Mouse (Mus musculus) splenic B cell, adult 2 months (primary cell): Measurements from ENCODE around the gene Hat1.

Experiments used
- DNase-seq: peaks from one replicate; pipeline ENCODE4 v3.0.0-alpha.2; 2011; ENCODE audit warnings: low read depth, low spot score
- H3K27me3 ChIP-seq: 2 replicates; pipeline ENCODE4 v1.6.1; 2012; ENCODE audit warnings: mild to moderate bottlenecking, low read length, moderate library complexity, mixed read lengths; ENCODE audit not compliant: control insufficient read depth, poor library complexity, insufficient read depth, severe bottlenecking
- H3K36me3 ChIP-seq: 2 replicates; pipeline ENCODE4 v1.6.1; 2012; ENCODE audit warnings: mild to moderate bottlenecking, low read length, moderate library complexity, mixed read lengths; ENCODE audit not compliant: control insufficient read depth, poor library complexity, insufficient read depth, severe bottlenecking

The Hat1 gene

DNA sequence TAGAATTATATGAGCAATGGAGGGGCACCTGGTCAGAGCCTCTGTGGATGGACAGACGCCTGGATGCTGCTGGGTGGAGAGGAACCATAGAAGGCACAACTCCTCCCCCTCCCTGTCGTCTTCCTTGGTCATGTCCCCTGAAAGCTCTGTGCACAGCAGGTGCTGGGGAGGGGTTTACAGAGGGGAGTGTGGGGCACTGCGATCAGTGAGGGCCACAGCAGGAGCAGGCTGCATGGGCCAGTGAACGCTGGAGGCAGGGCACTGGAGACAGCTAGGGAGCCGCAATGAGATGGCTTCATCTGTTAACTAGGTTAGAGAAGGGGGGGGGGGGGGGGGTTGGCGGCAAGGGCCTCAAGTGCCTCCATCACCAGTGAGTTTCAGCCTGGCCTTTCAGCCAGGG, 77.3 kb downstream of the Hat1 start:
- DNase-seq: no peak
- Histone ChIP-seq H3K27me3 (no peaks in the 10 kb centered on the region), H3K36me3 (no peaks in the 10 kb centered on the region)

DNA sequence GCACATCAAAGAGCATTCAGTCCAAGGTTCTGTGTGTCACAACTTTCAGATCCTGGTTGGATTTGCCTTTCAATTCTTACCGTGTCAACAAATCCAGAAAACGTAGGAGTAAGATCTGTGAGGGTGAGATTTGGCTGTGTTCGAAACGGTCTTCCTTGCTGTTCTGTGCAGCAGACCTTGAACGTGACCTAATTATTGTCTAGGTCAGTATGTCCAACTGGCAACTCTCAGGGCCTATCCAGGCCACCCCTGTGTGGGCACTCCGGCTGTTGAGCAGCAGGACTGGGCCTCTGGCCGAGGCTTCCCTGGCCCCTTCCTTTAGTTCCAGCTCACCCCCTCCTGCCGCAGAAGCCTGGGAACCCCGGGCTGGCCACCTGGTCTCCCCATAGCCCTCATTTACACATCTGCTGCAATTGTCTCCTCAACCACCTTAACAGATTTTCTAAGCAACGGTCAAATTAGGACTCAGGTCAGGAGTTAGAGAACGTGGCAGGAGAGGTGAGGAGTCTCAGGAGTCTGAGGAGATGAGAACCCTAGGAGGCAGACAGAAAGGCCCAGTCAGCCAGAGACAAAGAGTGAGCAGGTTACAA, 78.2 kb downstream of the Hat1 start:
- H3K36me3 ChIP-seq: no peaks in the 10 kb centered on the region
- no peaks in the 10 kb centered on the region for H3K27me3 ChIP-seq
- DNase-seq: no peak

DNA sequence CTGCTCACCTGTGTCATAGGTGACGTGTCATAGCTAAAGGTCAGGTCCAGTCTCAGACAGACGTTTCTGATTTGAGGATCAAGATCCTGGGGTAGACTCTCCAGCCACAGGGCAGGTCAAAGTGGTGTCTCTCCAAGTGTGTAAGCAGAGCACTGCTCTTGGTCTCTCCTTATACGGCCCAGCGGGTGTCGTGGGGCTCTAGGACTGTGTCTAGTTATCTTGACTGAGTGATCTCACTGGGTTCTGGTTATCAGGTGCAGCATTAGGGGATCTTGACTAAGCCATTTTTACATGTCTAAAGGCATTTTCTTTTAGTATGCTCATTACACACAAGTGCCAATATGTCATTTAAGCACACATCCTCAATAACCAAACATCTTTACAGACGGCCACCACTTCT, 82.3 kb downstream of the Hat1 start:
- DNase-seq: no peak
- Histone ChIP-seq H3K36me3 (no peaks in the 10 kb centered on the region), H3K27me3 (no peaks in the 10 kb centered on the region)

DNA sequence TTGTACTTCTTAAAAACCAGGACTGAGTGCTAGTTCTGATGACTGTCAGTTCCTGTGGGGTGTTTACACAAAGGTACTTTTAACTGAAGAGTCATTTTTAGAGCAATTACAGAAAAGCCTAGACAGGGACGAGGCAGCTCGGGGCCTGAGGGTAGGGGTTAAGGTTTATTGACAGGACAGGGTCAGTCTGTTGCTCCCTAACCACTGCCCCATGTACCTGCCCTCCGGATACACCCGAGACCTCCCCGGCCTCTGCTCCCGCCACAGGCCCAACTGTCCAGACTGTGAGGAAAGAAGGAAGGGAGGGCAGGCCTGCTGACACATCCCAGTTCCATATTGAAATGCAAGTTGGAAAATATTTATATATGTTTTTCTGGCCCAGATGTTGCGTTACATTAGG, 85.1 kb downstream of the Hat1 start:
- DNase-seq: no peak
- Histone ChIP-seq H3K27me3 (no peaks in the 10 kb centered on the region), H3K36me3 (no peaks in the 10 kb centered on the region)

DNA sequence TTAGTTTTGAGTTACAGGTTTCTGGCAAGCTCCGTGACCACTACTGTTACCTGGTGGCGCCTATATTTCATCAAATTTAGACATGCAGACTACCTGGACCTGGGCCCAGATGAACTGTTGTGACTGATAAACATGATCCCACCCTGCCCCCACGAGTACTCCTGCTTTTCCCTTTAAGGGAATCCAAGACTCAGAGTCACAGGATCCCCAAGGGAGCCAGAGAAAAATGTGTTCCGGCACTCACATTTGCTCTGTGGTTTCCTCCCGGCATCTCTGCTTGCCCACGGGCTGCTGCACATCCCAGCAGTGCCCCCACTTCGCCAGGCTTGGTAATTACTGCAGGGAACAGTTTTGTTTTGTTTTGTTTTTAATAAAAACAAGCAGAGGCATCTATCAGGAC, 85.6 kb downstream of the Hat1 start:
- no peaks in the 10 kb centered on the region for H3K27me3 ChIP-seq
- DNase-seq: no peak
- H3K36me3 ChIP-seq: no peaks in the 10 kb centered on the region

DNA sequence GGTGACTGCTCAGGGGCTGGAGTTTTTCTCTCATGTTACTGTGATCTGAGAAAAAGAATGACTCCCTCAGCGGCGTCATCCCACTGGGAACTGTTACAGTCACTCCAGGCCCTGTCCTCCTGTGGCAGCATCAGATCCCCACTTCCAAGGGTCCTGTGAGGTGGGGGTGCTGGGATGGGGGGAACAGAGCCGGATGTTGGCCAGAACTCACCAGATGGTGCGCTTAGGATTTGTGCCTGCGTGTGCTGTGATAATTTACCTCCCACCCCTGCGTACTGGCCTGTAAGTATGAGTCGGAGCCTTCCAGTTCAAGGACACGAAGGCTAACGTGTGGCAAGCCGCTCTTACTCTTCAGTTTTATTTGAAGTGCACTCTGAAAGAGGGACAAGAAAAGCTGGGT, 86.6 kb downstream of the Hat1 start:
- DNase-seq: no peak
- Histone ChIP-seq H3K27me3 (no peaks in the 10 kb centered on the region), H3K36me3 (no peaks in the 10 kb centered on the region)

DNA sequence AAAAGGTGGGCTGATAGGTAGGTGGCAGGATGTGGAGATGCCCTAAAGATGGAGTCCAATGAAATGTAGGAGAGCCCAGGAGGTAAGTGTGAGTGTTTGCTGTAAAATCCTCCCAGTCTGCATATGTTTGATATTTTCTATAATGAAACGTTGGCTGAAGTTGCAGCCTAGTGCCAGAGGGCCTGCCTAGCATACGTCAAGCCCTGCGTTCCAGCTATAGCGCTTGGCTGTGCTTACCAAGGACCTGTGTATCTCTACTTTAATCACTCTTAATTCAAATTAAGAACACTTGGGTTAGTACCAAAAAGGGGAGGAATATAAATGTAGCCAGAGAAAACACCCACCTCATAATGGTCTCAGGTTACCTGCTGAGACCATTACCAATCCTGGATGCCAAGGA, 87.0 kb downstream of the Hat1 start:
- H3K27me3 ChIP-seq: no peaks in the 10 kb centered on the region
- H3K36me3 ChIP-seq: no peaks in the 10 kb centered on the region
- no peak for DNase-seq

DNA sequence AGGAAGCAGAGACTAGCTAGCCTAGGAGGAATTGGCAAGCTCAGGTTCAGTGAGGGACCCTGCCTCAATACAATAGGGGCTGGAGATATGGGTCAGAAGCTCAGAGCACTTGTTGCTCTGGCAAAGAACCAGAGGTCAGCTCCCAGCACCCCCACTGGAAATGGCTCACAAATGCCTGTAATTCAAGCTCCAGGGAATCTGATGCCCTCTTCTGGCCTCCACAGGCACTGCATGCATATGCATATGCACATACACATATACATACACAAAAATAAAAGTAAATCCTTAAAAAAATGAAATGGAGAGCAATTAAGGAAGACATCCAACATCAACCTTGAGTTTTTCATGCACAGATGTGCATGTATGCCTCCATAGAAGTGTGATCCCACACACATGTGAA, 89.0 kb downstream of the Hat1 start:
- H3K27me3 ChIP-seq: no peaks in the 10 kb centered on the region
- no peaks in the 10 kb centered on the region for H3K36me3 ChIP-seq
- DNase-seq: no peak

DNA sequence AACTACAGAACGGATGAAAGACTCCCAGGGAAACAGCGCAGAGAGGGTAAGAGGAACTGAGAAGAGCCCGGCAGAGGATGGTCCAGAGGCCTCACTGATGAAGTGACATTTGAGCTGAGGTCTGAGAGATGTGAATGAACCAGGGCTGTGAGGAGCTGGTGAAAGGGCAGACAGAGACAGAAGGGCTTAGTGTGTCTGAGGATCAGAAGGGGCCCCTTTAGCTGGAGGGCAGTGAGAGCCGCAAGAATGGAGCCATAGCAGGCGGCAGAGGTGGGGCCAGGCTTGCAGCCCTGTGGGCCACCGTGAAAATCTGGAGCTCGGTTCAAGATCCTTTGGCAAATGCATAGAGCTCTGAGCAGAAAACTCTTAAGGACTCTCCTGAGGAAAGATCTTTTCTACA, 91.2 kb downstream of the Hat1 start:
- H3K27me3 ChIP-seq: no peaks in the 10 kb centered on the region
- no peaks in the 10 kb centered on the region for H3K36me3 ChIP-seq
- DNase-seq: no peak

DNA sequence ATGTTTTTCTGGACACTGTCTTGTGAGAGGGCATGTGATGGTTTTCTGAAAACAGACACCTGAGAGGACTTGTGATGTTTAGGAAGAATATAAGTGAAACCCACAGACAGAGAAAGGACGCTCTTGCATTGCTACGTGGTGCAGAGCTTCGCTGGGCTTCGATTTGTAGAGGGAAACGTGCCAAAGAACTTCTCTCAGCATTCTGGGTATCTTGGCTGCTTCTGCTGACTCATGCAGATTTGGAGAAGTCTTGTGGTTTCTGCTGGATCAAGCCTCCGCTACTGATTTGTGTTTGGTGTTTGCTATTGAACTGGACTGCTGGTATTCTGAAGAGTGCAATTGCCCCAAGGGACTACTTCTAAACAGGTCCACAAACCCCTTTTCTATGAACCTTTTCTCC, 93.1 kb downstream of the Hat1 start:
- Histone ChIP-seq H3K36me3 (no peaks in the 10 kb centered on the region), H3K27me3 (no peaks in the 10 kb centered on the region)
- no peak for DNase-seq

DNA sequence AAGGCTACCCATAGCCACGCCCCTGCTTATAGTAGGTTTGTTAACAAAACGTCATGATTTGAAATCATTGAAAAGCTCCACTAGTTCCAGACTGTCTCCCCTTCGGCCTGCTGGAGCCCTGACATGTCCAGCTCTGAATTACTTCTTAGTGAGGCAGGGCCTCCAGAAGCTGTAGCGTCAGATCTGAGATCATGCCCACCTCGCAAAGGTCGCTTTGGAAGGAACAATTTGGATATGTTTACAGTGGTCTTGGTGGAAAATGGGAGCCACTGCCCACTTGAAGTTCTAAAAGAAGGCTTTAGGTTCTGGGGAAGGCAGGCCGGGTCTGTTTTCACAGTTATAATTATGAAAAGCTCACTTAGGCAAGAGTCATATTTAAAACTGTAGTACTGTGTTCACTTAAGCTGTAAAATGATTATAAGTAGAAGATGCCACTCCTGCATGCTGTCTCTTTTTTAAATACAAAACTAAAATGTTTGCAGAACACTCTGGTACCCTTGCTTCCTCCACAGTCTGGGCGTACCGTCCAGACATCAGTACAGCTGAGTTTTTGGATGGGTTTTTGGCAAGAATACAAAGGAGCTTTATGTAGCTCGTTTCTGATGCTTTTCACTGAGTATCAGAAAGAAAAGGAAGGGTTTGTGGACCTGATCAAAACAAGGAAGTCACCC, 94.4 kb downstream of the Hat1 start:
- no peaks in the 10 kb centered on the region for H3K27me3 ChIP-seq
- no peak for DNase-seq
- H3K36me3 ChIP-seq: no peaks in the 10 kb centered on the region

DNA sequence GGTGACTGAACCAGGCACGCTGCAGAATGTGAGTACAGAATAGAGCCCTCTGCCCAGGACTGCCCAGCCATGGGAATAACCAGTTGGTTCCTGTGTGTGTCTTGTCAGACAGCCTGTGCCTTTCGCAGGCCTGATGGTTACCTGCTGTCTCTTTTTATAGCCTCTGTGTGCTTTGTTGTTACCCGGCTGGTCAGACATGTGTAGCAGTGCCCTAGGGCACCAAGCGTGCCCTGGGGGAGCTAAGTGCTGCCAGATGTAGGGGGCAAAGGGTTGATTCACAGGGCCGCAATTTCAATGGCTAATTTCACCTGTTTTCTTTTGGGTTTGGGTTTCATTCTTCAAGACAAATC, 94.9 kb downstream of the Hat1 start:
- Histone ChIP-seq H3K27me3 (no peaks in the 10 kb centered on the region), H3K36me3 (no peaks in the 10 kb centered on the region)
- no peak for DNase-seq
